Mouse (Mus musculus) intestine, postnatal 0 days (tissue): ENCODE data around the gene Pde3a. TPM values are rescaled to one million over a fixed set of nuclear protein-coding genes. Genes with fewer than 3 reads are reported as not detected.

Experiments used
- ATAC-seq: fragments of 200-750 bp; cut with Nextera tagmentation; 2 replicates; pipeline ENCODE4 v1.8.0; 2017; ENCODE audit warnings: mild to moderate bottlenecking, moderate TSS enrichment, moderate library complexity
- H3K27ac ChIP-seq: fragments of 300-500 bp; sonication (generic); 2 replicates; pipeline ENCODE4 v1.5.1; 2014; ENCODE audit warnings: mild to moderate bottlenecking, low read depth, low read length, moderate library complexity
- H3K27me3 ChIP-seq: fragments of 300-500 bp; sonication (generic); replicated peaks from 2 replicates; pipeline ENCODE4 v1.6.1; 2014; ENCODE audit warnings: low read length, mixed read lengths; ENCODE audit not compliant: control insufficient read depth, insufficient read depth
- H3K36me3 ChIP-seq: fragments of 300-500 bp; sonication (generic); 2 replicates; pipeline ENCODE4 v1.6.1; 2014; ENCODE audit warnings: mild to moderate bottlenecking, moderate library complexity; ENCODE audit not compliant: control insufficient read depth, insufficient read depth
- H3K4me1 ChIP-seq: fragments of 300-500 bp; sonication (generic); replicated peaks from 2 replicates; pipeline ENCODE4 v1.6.1; 2014; ENCODE audit warnings: antibody characterized with exemption, low read length, mixed read lengths; ENCODE audit not compliant: control insufficient read depth, insufficient read depth
- H3K4me2 ChIP-seq: fragments of 300-500 bp; sonication (generic); replicated peaks from 2 replicates; pipeline ENCODE4 v1.6.1; 2014; ENCODE audit warnings: low read depth, mild to moderate bottlenecking, moderate library complexity
- H3K4me3 ChIP-seq: fragments of 300-500 bp; sonication (generic); 2 replicates; pipeline ENCODE4 v1.5.1; 2014; ENCODE audit warnings: low read depth, low read length
- H3K9ac ChIP-seq: fragments of 300-500 bp; sonication (generic); 2 replicates; pipeline ENCODE4 v1.6.1; 2014; ENCODE audit warnings: mild to moderate bottlenecking, low read depth, low read length
- H3K9me3 ChIP-seq: fragments of 300-500 bp; sonication (generic); 2 replicates; pipeline ENCODE4 v1.6.1; 2016; ENCODE audit warnings: mixed run types; ENCODE audit not compliant: control insufficient read depth
- CTCF ChIP-seq: sonication (generic); IDR thresholded peaks from 2 replicates; pipeline ENCODE4 v1.5.1; 2016; ENCODE audit warnings: low read depth, mild to moderate bottlenecking, control low read depth, antibody characterized with exemption, moderate library complexity
- WGBS: fragments of 180-500 bp; shearing (Covaris S2); extraction: QIAGEN DNeasy Blood & Tissue Kit; methylation state at CpG from one replicate; pipeline ENCODE4 v1.1.7; 2014; 5-methylcytosine and 5-hydroxymethylcytosine counted together
- polyA plus RNA-seq: library from polyadenylated mRNA; unstranded; fragments of >200 nt; fragmentation: Nextera tagmentation; extraction: Ambion mirVana; gene quantifications from 2 replicates; pipeline ENCODE4 v1.2.1, GENCODE M21; 2015

Gene Pde3a
- polyA plus RNA-seq, 1 experiment from 2014 or later, result 17.6 TPM

- 77% methylated on average over 5 of the region's 5 CpGs for WGBS
Observed at GRCm38 (mm10) chr6:141410836-141411235, 161.8 kb downstream of the Pde3a start.

GRCm38 (mm10) chr6:141425114-141425513 is 176.0 kb downstream of the Pde3a start:
- 82% methylated on average over 6 of the region's 6 CpGs for WGBS
- no peak for TF ChIP-seq CTCF

More at GRCm38 (mm10) chr6:141410836-141411235, 161.8 kb downstream of the Pde3a start:
- Histone ChIP-seq H3K27ac (no peak overlapping the region), H3K4me1 (no peaks in the 10 kb centered on the region), H3K9ac (no peak overlapping the region), H3K4me2 (no peak overlapping the region), H3K36me3 (no peaks in the 10 kb centered on the region), H3K9me3 (no peaks in the 10 kb centered on the region), H3K4me3 (no peak overlapping the region), H3K27me3 (no peaks in the 10 kb centered on the region)
- no peak for ATAC-seq
- no peak for TF ChIP-seq CTCF

GRCm38 (mm10) chr6:141428587-141428986 is 179.5 kb downstream of the Pde3a start:
- Histone ChIP-seq H3K4me2 (no peak overlapping the region), H3K27me3 (no peaks in the 10 kb centered on the region), H3K9ac (no peak overlapping the region), H3K4me1 (no peaks in the 10 kb centered on the region), H3K36me3 (no peaks in the 10 kb centered on the region), H3K9me3 (no peaks in the 10 kb centered on the region), H3K27ac (no peak overlapping the region), H3K4me3 (no peak overlapping the region)
- WGBS, result 89% methylated on average over 4 of the region's 4 CpGs
- no peak for ATAC-seq
- TF ChIP-seq CTCF, result no peak

More at GRCm38 (mm10) chr6:141425114-141425513, 176.0 kb downstream of the Pde3a start:
- no peak for ATAC-seq
- Histone ChIP-seq H3K9me3 (no peaks in the 10 kb centered on the region), H3K36me3 (no peaks in the 10 kb centered on the region), H3K27me3 (no peaks in the 10 kb centered on the region), H3K4me2 (no peak overlapping the region), H3K4me3 (no peak overlapping the region), H3K27ac (no peak overlapping the region), H3K4me1 (no peaks in the 10 kb centered on the region), H3K9ac (no peak overlapping the region)

GRCm38 (mm10) chr6:141430134-141430533 is 181.1 kb downstream of the Pde3a start:
- H3K36me3 ChIP-seq, result no peaks in the 10 kb centered on the region
- H3K4me1 ChIP-seq, result no peaks in the 10 kb centered on the region
- no peak overlapping the region for H3K27ac ChIP-seq
- H3K4me2 ChIP-seq, result no peak overlapping the region
- no peaks in the 10 kb centered on the region for H3K9me3 ChIP-seq
- no peak for ATAC-seq
- WGBS, result 100% methylated on average over 1 of the region's 1 CpGs
- H3K4me3 ChIP-seq, result no peak overlapping the region
- peak; percentile 68 for TF ChIP-seq CTCF
- H3K9ac ChIP-seq, result no peak overlapping the region
- no peaks in the 10 kb centered on the region for H3K27me3 ChIP-seq

- Histone ChIP-seq H3K27me3 (no peaks in the 10 kb centered on the region), H3K4me3 (no peak overlapping the region), H3K27ac (0 out of 2 replicates have a peak overlapping the region, but pooled peaks have one; percentile 15), H3K4me2 (no peak overlapping the region), H3K36me3 (no peaks in the 10 kb centered on the region), H3K4me1 (no peaks in the 10 kb centered on the region), H3K9me3 (no peaks in the 10 kb centered on the region), H3K9ac (no peak overlapping the region)
- peak; percentile 79 for ATAC-seq
- no peak for TF ChIP-seq CTCF
- 64% methylated on average over 13 of the region's 13 CpGs for WGBS
Observed at GRCm38 (mm10) chr6:141432271-141432974, 183.4 kb downstream of the Pde3a start.

- Histone ChIP-seq H3K36me3 (no peaks in the 10 kb centered on the region), H3K27ac (no peak overlapping the region), H3K27me3 (no peaks in the 10 kb centered on the region), H3K9ac (no peak overlapping the region), H3K4me2 (no peak overlapping the region), H3K9me3 (no peaks in the 10 kb centered on the region), H3K4me3 (no peak overlapping the region), H3K4me1 (no peaks in the 10 kb centered on the region)
- WGBS, result 38% methylated on average over 10 of the region's 10 CpGs
- no peak for ATAC-seq
- no peak for TF ChIP-seq CTCF
Observed at GRCm38 (mm10) chr6:141433917-141434756, 185.1 kb downstream of the Pde3a start.
